Mouse (Mus musculus) hindbrain, postnatal 0 days (tissue): ENCODE measurements at regions not wholly inside any gene's neighbourhood (a gene's known extent, or its start where the extent isn't known, plus 50 kb on each side); places are given as distances from the start of the nearest gene placed in this dataset.

Experiments used
- ATAC-seq: fragments of 200-750 bp; cut with Nextera tagmentation; 2 replicates; pipeline ENCODE4 v1.8.0; 2017; ENCODE audit warnings: mild to moderate bottlenecking, moderate TSS enrichment, moderate library complexity
- DNase-seq: peaks from one replicate; pipeline ENCODE4 v3.0.0-alpha.2; 2015; ENCODE audit warnings: low spot score
- H3K27ac ChIP-seq: fragments of 300-500 bp; sonication (generic); 2 replicates; pipeline ENCODE4 v1.5.1; 2014; ENCODE audit warnings: mild to moderate bottlenecking
- H3K27me3 ChIP-seq: fragments of 300-500 bp; sonication (generic); 2 replicates; pipeline ENCODE4 v1.6.1; 2014; ENCODE audit warnings: low read length, mixed read lengths; ENCODE audit not compliant: insufficient read depth
- H3K36me3 ChIP-seq: fragments of 300-500 bp; sonication (generic); 2 replicates; pipeline ENCODE4 v1.6.1; 2014; ENCODE audit warnings: low read length, mixed read lengths; ENCODE audit not compliant: insufficient read depth
- H3K4me1 ChIP-seq: fragments of 300-500 bp; sonication (generic); 2 replicates; pipeline ENCODE4 v1.6.1; 2014; ENCODE audit warnings: antibody characterized with exemption, low read length, mixed read lengths; ENCODE audit not compliant: insufficient read depth
- H3K4me2 ChIP-seq: fragments of 300-500 bp; sonication (generic); 2 replicates; pipeline ENCODE4 v1.6.1; 2014; ENCODE audit warnings: low read depth, mild to moderate bottlenecking, low read length, moderate library complexity, mixed read lengths
- H3K4me3 ChIP-seq: fragments of 300-500 bp; sonication (generic); 2 replicates; pipeline ENCODE4 v1.5.1; 2014; ENCODE audit warnings: low read length
- H3K9ac ChIP-seq: fragments of 300-500 bp; sonication (generic); replicated peaks from 2 replicates; pipeline ENCODE4 v1.6.1; 2014; ENCODE audit warnings: mild to moderate bottlenecking, low read length, moderate library complexity, mixed read lengths
- H3K9me3 ChIP-seq: fragments of 300-500 bp; sonication (generic); 2 replicates; pipeline ENCODE4 v1.6.1; 2016; ENCODE audit warnings: low read length, mixed read lengths
- CTCF ChIP-seq: IDR thresholded peaks from 2 replicates; pipeline ENCODE4 v1.5.1; 2016; ENCODE audit warnings: antibody characterized with exemption, control low read depth, low read depth
- WGBS: fragments of 180-500 bp; shearing (Covaris S2); extraction: QIAGEN DNeasy Blood & Tissue Kit; methylation state at CpG from one replicate; pipeline ENCODE4 v1.1.7; 2014; 5-methylcytosine and 5-hydroxymethylcytosine counted together

DNA sequence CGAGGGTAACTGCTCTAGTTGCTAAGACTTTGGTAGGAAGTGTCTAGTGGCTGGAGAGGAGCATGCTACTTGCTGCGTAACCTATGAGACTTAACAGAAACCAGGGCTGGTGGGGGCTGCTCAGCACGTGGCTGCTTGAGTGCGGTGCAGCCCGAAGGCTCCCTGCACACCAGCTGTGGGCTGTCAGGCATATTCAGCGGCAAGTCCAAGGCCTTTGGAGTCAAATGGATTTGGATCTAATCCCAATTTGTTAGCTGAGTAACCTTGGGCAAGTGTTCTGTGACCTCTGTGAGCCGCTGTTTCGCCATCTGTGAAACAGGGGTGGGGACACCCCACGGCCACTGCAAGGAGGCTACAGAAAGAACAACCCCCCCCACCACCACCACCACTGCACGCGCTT lies 75.5 kb upstream of the Msx2 start:
- ATAC-seq = no peak
- no peaks in the 10 kb centered on the region for H3K9me3 ChIP-seq
- H3K4me1 ChIP-seq = no peaks in the 10 kb centered on the region
- H3K36me3 ChIP-seq = no peaks in the 10 kb centered on the region
- no peak overlapping the region for H3K9ac ChIP-seq
- H3K4me3 ChIP-seq = no peak overlapping the region
- H3K27ac ChIP-seq = no peak overlapping the region
- DNase-seq = peak; percentile 16
- H3K4me2 ChIP-seq = no peak overlapping the region
- H3K27me3 ChIP-seq = no peaks in the 10 kb centered on the region
- 51% methylated on average over 11 of the region's 11 CpGs for WGBS
- no peak for TF ChIP-seq CTCF

DNA sequence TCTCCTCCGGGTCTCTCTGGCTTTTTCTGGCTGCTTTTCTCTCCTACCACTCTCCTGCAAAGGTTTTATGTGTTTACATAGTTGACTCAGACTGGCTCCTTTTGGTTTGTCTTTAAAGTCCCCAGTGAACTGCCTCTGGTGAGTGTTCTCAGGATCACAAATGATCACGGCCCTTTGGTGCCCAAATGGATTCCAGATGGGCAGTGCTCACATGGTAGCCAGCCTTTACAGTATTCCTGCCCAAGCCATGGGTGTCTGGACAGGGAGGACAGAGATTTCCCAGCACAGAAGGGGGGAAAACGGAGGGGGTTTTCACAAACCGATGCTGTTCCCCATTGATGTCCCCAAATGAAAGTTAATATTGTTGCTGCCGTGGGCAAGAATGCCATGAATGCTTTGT lies 70.4 kb upstream of the Msx2 start:
- H3K9me3 ChIP-seq = no peaks in the 10 kb centered on the region
- ATAC-seq (no peak), DNase-seq (no peak)
- WGBS = 75% methylated on average over 5 of the region's 5 CpGs
- no peak overlapping the region for H3K4me2 ChIP-seq
- no peak for TF ChIP-seq CTCF
- no peaks in the 10 kb centered on the region for H3K36me3 ChIP-seq
- H3K4me3 ChIP-seq = no peak overlapping the region
- no peaks in the 10 kb centered on the region for H3K27me3 ChIP-seq
- H3K4me1 ChIP-seq = no peaks in the 10 kb centered on the region
- no peak overlapping the region for H3K9ac ChIP-seq
- no peak overlapping the region for H3K27ac ChIP-seq

DNA sequence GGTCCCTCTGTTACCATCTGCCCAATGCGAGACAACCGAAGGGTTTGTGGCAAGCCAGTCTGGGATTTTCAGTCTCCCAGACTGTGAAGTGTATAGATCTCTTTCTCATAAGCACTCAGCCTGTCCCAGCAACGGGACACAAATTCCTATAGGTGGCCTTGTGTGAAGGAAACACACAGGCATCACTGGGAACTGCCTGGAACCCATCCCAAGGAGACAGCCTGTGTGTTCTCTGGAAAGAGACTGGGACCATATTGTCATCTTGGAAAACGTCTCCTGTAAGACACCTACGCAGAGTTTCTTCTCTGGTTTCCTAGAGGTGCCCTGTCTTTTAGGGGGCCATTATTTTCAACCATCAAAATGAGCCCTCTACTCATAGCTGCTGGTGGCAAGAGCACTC lies 66.9 kb upstream of the Msx2 start:
- Histone ChIP-seq H3K27ac (no peak overlapping the region), H3K4me2 (no peak overlapping the region), H3K36me3 (no peaks in the 10 kb centered on the region), H3K9me3 (no peaks in the 10 kb centered on the region), H3K4me3 (no peak overlapping the region), H3K9ac (no peak overlapping the region), H3K4me1 (no peaks in the 10 kb centered on the region), H3K27me3 (no peaks in the 10 kb centered on the region)
- TF ChIP-seq CTCF = no peak
- DNase-seq = no peak
- no peak for ATAC-seq
- 86% methylated on average over 5 of the region's 5 CpGs for WGBS

DNA sequence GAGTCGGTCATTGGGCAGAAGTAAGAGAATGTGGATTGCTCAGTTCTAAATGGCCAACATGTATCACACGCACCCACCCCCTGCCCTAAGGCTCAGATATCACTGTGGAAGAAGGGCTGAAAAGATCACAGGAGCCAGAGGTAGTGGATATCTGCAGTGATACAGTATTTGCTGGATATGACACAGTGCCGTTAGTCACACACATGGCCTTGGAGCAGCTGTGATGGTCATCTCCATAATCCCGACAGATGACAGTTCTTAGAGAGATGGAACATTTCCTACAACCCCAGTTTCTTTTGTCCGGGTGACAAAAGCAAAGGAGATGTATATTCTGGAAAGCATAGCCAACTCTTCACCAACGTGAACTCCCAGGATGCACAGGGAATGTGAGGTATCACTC lies 65.1 kb upstream of the Msx2 start:
- ATAC-seq (no peak), DNase-seq (no peak)
- no peak overlapping the region for H3K4me3 ChIP-seq
- no peak overlapping the region for H3K4me2 ChIP-seq
- no peak for TF ChIP-seq CTCF
- no peak overlapping the region for H3K27ac ChIP-seq
- 92% methylated on average over 6 of the region's 6 CpGs for WGBS
- H3K4me1 ChIP-seq = no peaks in the 10 kb centered on the region
- H3K9me3 ChIP-seq = no peaks in the 10 kb centered on the region
- no peaks in the 10 kb centered on the region for H3K36me3 ChIP-seq
- no peak overlapping the region for H3K9ac ChIP-seq
- no peaks in the 10 kb centered on the region for H3K27me3 ChIP-seq

DNA sequence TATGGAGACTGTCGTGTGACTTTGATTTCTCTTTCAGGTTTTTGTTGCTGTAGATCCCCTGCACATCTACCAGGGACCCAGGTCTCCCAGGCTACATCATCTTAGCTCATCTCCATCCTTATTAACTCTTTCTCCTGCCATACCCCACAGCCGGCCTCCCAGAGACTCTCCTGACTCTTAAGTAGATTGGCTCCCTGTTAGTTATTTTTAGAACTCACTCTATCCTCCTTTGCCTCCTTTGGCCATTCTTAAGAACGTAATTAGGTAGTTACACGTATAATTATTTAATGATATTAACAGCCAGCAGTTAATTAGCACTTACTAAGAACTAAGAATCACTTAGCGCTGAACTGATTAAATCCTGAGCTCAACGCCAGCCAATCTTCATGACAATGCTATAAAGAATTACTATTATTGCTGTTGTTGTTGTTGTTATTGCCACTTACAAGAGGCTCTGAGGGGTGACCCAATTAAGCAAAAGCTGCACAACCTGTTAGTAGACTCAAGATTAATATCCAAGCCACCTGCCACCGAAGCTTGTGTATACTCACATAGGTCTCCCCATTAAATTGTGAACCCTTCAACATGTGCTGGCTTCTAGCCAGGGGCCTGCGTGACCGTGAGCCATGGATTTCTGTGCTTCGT lies 63.0 kb upstream of the Msx2 start:
- ATAC-seq = no peak
- no peak for TF ChIP-seq CTCF
- no peaks in the 10 kb centered on the region for H3K27me3 ChIP-seq
- no peak overlapping the region for H3K4me3 ChIP-seq
- H3K9ac ChIP-seq = no peak overlapping the region
- no peaks in the 10 kb centered on the region for H3K9me3 ChIP-seq
- no peaks in the 10 kb centered on the region for H3K36me3 ChIP-seq
- 68% methylated on average over 10 of the region's 10 CpGs for WGBS
- no peak overlapping the region for H3K27ac ChIP-seq
- H3K4me2 ChIP-seq = no peak overlapping the region
- DNase-seq = no peak
- H3K4me1 ChIP-seq = no peaks in the 10 kb centered on the region

DNA sequence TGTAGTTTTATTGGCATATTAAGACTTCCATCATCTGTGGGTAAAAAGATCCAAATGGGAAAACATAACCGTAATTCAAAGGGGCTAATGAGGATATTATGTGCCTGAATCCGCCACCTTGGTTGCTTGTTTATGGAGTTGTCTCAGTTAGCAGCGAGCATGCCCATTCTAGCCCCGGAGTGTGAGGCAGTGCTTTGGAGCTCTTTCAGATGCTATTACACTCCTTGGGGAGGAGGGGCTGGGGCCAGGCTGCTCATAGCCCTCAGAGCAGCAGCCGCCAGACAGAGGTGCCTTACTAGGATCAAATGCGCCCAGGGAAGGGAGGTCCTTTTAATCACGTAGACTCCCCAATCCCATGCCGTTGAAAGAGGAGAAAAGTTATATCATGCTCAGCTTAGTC lies 60.9 kb upstream of the Msx2 start:
- Histone ChIP-seq H3K4me1 (no peaks in the 10 kb centered on the region), H3K27ac (no peak overlapping the region), H3K9ac (no peak overlapping the region), H3K27me3 (no peaks in the 10 kb centered on the region), H3K9me3 (no peaks in the 10 kb centered on the region), H3K36me3 (no peaks in the 10 kb centered on the region), H3K4me3 (no peak overlapping the region), H3K4me2 (no peak overlapping the region)
- DNase-seq (no peak), ATAC-seq (no peak)
- TF ChIP-seq CTCF = no peak
- WGBS = 60% methylated on average over 8 of the region's 8 CpGs

DNA sequence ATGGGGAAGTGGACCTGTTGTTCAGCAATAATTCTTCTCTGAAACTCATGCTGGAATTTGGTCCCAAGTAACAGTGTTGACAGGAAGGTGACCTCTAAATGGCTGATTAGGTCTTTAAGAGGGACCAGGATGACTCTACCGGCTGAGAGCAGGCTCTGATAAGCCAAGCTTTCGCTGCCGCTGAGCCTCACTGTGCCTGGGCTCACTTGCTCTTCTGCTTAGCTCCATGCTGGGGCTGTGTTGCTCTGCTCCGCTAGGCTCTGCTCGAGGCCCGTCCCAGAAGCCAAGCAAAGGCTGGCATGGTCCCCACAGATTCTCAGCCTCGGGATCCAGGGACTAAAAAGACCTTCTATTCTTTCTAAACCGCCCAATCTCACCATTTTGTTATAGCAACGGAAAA lies 54.0 kb upstream of the Msx2 start:
- H3K36me3 ChIP-seq = no peaks in the 10 kb centered on the region
- ATAC-seq (no peak), DNase-seq (no peak)
- H3K9ac ChIP-seq = no peak overlapping the region
- H3K4me2 ChIP-seq = no peak overlapping the region
- H3K4me3 ChIP-seq = no peak overlapping the region
- 76% methylated on average over 9 of the region's 9 CpGs for WGBS
- 0 out of 2 replicates have a peak, but pooled peaks cover 1% of the 10 kb centered on the region for H3K4me1 ChIP-seq
- H3K9me3 ChIP-seq = no peaks in the 10 kb centered on the region
- no peak for TF ChIP-seq CTCF
- no peak overlapping the region for H3K27ac ChIP-seq
- no peaks in the 10 kb centered on the region for H3K27me3 ChIP-seq
